Mouse (Mus musculus): ENCODE data around the gene Lhx9. TPM values are rescaled to one million over a fixed set of nuclear protein-coding genes. Genes with fewer than 3 reads are reported as not detected.

The Lhx9 gene
- total RNA-seq, 2 experiments from 2014 or later, result not detected

DNA sequence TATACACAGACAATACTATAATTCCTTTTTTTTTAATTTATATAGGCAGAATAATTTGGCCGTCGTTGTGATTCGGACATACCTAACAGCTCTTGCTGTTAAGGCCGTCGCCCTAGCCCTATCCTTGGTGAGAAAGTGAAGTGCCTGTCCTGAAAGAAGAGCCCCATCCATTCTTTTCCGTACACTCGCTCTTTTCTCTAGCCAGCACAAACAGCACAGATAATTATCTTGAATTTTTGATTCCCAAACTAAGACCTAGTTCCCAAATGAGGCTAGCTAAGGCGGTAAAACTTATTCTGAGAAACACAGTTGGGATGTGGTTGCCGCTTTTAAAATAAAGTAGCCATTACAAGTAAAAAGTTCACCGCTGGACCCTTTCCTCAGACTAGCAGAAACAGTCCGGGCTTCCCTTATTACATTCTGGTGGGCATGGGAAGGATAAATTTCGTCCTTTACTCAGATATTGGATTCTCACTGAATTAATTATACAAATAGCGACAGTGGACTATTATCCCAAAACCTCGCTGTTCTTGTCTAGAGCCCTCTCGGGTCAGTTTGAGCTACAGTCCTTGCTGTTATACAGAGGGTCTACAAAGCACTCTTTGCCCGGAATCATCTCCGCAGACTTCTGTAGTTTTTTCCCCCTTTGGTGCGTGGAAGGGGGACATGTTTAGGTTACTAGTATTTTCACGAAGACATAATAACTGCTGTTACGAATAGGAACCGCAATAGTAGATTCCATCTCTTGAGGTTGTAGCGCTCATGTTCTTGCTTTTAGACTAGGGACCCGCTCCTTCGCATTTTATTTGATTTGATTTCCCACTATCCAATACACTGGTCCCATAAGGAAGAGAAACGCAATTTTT, 7.7 kb downstream of the Lhx9 start:
- intact Hi-C loops (cut with DNase I), result loop anchor here (5.0 kb wide), 2 partner anchors 87 to 122 kb away; partner anchors contain the start of gene Dennd1b
- DNase-seq (ENCODE audit: low spot score), result no peak

DNA sequence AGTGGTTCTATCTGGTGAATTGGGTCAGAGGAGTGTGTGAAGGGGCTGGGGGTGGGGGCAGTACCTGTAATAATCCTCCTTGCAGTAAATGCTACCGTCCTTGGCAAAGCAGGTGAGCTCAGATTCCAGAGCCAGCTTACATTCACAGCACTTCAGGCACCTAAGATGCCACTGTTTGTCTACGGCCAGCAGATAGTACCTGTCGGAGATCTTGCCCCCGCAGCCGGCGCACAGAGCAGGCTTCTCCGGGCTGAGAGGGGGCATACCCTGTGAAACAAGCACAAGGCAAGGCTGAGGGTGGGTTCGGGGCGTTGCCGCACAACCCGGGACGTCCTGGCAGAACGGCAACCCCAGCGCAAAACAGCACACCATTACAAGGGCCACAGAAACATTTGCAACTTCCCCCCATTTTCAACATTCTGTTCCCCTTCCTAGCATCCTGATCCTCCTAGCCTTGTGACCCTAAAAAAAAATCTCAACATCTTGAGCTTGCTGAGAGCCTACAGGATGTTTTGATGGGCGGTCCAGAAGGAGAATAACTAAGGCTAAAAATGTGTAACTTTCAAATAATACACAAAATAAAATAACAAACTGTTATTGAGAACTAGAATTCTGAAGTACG, 8.5 kb downstream of the Lhx9 start:
- intact Hi-C loops (cut with DNase I), result loop anchor here (5.0 kb wide), 2 partner anchors 87 to 122 kb away; partner anchors contain the start of gene Dennd1b
- DNase-seq (ENCODE audit: low spot score), result no peak

DNA sequence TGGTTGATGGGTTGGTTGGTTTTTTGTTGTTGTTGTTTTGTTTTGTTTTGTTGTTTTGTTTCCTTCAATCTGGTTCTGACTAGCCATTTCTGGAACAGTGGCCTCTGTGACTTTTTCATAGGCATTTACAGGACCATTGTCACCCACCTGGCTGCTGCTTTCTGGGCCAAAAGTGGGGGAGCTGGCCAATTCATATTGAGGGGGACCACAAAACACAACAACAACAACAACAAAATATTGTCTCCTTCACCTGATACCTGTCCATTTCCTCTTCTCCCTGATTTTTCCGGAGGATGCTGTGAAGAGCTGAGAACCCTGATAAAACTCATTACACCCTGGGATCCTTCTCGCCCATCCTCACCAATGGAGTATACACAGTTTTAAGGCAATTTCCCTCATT, 9.1 kb downstream of the Lhx9 start:
- no peak for DNase-seq (ENCODE audit: low spot score)
- intact Hi-C loops (cut with DNase I), result no loop called here

DNA sequence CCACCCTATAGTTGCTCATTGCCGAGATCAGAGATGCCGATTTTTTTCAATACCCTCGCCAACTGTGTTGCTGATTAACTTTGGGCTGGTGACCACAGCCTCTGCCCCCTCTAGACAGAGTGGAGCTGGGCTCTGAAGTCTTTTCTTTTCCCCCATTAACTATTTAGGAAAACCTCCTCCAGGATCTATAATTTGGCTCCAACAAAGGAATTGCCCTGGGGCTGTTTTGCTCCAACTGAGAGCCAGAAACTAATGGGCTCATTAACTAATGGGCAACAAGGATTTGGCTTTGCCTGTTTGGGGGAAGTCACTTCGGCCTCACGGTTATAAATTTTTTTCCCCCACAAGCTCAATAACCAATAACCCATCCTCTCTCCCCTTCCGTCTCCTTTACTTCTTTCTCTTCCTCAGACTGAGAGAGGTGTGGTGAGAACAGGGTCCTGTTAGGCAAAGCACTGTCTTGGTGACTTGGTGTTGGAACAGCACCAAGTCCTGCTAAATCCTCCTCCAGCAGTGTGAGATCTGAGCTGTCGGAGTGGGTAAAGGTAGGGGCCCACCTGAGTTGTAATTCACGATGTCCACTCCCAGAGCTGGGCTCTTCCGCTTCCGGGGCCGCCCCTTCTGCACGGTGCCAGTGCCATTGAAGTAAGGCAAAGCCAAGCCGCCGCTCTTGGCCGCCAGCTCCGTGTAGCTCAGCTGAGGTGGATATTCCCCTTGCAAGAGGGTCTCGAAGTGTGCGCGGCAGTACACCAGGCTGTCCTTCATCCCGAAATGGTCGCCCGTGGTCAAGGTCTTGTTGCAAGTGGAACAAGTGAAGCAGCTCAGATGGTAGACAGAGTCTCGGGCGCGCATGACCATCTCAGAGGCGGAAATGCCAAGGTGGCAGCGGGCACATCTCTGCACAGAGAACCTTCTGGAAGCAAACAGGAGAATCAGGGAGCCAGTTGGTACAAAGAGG, 10.3 kb downstream of the Lhx9 start:
- DNase-seq (ENCODE audit: low spot score), result no peak

DNA sequence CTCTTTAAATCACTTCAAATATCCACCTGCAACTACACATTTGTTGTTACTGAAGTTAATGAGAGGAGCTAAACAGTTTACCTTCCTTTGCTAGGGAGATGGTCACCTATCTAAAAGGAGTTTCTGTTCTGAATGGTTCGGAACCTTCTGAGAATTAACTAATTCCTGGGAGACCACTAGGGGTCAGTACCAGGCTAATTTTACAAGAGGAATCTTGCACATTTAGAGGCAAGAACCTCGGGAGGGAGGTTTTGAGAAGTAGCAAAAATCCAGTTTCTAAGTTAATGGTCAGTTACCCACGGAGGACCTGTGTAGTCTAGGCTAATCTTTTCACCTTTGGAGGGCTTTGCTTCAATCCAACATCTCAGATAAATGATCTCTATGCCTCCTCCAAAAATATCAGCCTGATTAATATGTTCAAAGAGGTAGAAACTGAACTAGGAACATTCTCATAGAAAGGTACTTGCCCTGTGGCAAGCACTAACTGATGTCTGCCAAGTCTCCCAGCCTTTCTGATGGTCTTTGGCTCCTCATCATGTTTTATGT, 12.9 kb downstream of the Lhx9 start:
- intact Hi-C loops (cut with DNase I), result loop anchor here (1.0 to 2.0 kb wide), 3 partner anchors 248 to 433 kb away; no protein-coding TSS in a partner anchor
- DNase-seq (ENCODE audit: low spot score), result no peak

More for the DNA sequence above, 10.3 kb downstream of the Lhx9 start:
- intact Hi-C loops (cut with DNase I), result no loop called here

DNA sequence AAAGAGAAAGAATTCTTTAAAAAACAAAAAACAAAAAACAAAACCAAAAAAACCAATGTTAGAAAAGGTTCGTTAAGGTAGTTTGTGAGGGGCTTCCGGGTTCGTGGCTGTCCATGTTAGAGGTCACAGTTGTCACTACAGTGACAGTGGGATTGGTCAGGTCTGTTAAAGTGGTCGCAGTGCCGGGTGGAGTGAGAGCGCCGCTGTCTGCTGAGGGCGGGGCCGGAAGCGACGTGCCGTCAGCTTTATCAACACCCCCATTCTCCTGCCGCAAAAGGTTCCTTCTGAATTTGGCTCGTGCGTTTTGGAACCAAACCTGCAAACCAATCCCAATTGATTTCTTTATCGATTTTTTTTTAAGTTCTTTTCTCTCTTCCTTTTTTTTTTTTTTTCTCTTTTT, 17.1 kb downstream of the Lhx9 start:
- DNase-seq (ENCODE audit: low spot score), result no peak

DNA sequence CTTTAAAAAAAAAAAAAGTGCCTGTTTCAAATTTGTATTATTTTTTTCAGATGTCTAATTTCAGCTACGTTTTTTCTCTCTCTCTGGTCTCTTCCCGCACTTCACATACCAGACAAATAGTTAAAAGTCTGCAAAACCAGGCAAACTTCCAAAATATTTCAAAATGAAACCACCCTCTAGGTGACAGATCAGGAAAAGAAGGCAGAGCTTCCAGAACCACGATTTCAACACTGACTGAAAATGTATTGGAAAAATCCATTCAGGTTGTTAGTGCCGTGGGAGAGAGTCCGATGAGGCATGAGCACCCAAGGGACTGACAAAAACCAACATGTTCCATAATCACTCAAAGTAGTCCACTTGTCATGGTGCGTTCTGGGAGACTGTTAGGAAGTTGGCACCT, 21.5 kb downstream of the Lhx9 start:
- DNase-seq (ENCODE audit: low spot score), result no peak
- intact Hi-C loops (cut with DNase I), result no loop called here

More for the DNA sequence above, 17.1 kb downstream of the Lhx9 start:
- intact Hi-C loops (cut with DNase I), result no loop called here

DNA sequence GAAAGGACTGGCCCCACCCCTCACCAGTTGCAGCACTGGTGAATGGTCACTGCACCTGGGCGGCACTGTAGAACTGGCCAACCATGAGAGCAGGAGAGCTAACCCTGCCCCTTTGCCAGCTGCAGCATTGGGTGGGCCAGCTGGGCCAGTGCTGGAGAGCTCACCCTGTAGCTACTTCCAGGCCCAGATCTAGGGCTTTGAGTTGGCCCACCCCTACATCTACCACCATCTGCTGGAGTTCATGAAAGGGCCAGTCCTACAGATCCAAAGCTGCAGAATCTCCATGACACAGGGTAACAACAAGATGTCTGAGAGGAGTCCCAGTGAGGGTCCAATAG, 25.4 kb downstream of the Lhx9 start:
- DNase-seq (ENCODE audit: low spot score), result no peak
- intact Hi-C loops (cut with DNase I), result no loop called here

DNA sequence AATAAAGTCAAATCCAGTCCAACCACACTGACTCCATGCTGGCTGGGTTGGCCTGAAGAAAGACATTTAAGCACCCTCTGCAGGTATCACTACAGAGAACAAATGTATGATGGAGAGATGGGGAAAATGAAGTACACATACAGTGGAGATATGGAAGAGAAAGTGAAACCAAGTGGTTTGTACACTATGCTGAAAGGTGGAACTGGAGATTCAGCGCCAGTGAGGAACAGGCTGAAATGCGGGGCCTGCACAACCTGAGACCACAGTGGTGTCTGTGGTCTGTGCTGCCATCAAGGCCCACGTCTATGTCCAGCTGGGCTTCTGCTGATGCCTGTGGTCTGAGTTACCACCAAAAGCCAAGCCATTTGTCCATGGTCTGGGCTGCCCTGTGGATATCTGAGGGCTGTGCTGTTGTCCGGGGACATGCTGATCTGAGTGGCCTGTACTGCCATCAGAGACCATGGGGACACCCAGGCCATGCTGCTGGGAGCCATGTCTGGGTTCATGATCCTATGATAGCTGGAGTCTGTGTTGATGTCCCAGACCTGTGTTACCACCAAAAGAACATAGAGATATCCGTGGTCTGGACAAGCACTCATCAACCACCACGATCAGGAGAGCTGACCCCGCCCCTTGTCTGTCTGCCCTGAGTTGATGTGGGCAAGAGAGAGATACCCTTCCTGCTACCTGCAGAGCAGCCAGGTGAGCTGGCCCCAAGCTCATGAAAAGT, 26.0 kb downstream of the Lhx9 start:
- intact Hi-C loops (cut with DNase I), result no loop called here
- DNase-seq (ENCODE audit: low spot score), result no peak

DNA sequence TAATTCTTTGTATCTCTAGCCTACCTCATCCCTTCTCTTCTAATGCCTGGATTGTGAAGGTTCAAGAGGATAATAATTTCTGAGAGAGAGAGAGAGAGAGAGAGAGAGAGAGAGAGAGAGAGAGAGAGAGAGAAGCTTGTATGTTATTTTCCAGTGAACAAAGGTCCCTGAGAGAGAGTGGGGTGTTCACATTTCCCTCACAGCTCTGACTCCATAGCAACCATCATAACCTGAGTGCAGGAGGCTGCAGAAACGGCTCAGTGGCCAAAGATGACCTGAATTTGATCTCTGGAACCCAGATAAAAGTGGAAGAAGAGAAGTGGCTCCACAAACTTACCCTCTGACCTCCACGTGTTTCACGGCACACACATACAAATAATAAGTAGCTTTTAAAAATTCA, 46.6 kb downstream of the Lhx9 start:
- DNase-seq (ENCODE audit: low spot score), result no peak
- intact Hi-C loops (cut with DNase I), result no loop called here

DNA sequence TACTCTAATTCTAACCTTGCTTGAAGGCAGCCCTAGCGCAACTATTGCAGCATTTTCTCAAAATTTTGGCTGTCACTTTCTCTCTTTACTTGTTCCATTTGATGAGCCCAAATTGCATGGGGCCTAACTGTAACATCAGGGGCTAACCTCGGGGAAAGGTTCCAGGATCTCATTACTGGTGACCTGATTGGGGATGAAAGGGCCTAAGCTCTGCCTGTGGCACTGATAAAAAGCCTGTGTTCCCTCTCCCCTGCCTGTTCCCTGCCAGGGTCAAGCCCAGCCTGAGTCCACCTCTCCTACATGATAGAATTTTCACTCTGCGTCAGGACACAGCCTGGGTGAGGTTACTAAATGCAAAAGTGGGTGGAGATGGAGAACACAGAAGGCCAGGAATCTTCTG, 47.1 kb downstream of the Lhx9 start:
- intact Hi-C loops (cut with DNase I), result no loop called here
- DNase-seq (ENCODE audit: low spot score), result no peak

DNA sequence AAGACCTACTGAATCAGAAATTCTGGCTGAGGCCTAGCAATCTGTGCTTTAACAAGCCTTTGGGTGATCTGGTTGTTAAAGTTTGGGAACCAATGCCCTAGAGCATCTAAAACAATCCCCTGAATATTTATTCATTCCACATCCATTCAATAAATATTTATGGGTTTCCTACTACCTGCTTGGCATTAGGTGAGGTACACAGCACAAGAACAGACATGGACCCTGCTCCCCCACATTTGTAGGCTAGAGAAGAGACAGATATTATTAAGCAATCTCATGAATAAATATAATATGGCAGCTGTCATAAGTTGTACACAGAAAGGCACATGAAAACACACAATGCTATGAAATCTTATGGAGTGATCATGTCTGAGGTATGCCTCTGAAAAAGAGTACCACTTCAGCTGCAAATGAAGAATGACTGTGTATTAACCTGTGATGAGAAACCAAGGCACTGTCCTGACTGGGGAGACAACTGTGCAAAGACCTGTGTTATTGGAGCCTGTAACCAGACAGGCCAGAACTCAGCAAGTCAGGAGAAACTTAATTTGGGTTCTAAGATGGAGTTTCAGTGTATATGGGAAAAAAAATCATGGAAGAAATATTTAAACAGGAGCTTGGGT, 48.6 kb downstream of the Lhx9 start:
- intact Hi-C loops (cut with DNase I), result no loop called here

DNA sequence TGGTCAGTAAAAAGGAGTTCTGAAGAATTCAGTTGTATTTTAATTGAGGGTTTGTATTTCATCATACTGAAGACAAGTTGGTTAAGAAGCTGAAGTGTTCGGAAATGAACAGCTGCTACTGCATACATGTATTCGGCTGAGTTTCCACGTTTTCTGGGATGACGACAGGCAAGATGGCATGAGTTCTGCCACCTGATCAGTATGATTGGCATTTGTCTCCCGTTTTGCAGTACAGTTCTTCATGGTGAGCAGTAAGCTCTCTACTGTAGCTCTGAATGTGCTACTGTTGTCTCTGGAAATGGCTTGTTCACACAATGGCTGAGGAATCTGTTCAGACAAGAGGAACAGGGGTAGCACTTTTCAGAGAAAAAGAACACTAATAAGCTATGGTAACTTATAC, 50.3 kb downstream of the Lhx9 start:
- intact Hi-C loops (cut with DNase I), result no loop called here
- no peak for DNase-seq (ENCODE audit: low spot score)

More for the DNA sequence above, 48.6 kb downstream of the Lhx9 start:
- no peak for DNase-seq (ENCODE audit: low spot score)

DNA sequence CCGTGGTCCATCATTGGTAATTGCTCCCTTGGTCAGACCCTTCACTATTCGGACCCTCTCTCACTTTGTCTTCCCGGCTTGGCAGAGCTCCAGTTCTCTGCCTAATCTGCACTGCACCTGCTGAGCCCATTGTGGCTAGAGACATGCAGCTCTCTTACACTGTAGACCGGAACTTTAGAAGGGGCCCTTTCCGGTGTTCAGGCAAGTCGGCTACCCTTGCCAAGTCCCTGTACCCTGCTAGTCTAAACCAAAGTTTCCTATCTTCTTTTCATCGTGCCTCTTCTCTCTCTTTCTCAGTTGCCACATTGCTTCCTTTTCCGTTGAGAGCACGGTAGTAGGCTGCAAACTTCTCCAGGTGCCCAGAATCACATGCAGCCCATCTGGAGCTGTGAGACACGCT, 62.5 kb downstream of the Lhx9 start:
- DNase-seq (ENCODE audit: low spot score), result no peak
- intact Hi-C loops (cut with DNase I), result no loop called here

DNA sequence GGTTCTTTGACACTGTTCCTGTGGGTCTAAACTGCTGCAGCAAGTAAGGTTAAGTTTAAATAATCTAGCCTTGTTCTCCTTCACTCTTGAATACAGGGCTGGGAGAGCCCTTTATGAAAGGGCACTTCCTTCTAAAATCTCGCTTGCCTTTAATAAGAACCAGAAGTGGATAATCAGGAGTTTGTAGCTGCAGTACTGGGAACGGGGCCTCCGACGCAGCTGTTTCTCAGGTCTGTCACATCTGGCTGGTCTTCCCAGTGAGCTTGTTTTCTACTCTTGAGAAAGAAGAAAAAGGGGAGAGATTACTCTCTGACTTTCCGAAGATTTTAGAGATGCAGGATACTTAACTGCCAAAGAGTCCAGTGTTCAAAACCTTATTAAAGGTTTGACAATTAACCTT, 64.4 kb downstream of the Lhx9 start:
- DNase-seq (ENCODE audit: low spot score), result no peak
- intact Hi-C loops (cut with DNase I), result no loop called here

All from heart, postnatal 25 days (tissue).